Mouse (Mus musculus): ENCODE data around the gene Igf2bp1. TPM values are rescaled to one million over a fixed set of nuclear protein-coding genes. Genes with fewer than 3 reads are reported as not detected.

The Igf2bp1 gene
- 0.08 TPM in 1 of 2 replicates, not detected in the other for polyA plus RNA-seq (2012; rRNA removed)

GRCm38 (mm10) chr11:96005403-96006271, at the start of gene Igf2bp1:
Igf2bp1 (minus strand) TSS chr11:96005940.

GRCm38 (mm10) chr11:96034596-96035052, 28.9 kb upstream of the Igf2bp1 start, which contains the start of gene Snf8:
Snf8 (plus strand) TSS chr11:96034885.

GRCm38 (mm10) chr11:95914571-95914991, 91.2 kb downstream of the Igf2bp1 start, which contains the start of gene B4galnt2:
B4galnt2 (minus strand) TSS chr11:95914891.

Other genes starting within 250 kb of the Igf2bp1 start
- gene Phospho1, start 181.4 kb downstream of the Igf2bp1 start, polyA plus RNA-seq (2012; rRNA removed), result 53.5 and 93.0 TPM in 2 replicates
- 0.31 and 0.52 TPM in 2 replicates for gene Gngt2, start 168.7 kb downstream of the Igf2bp1 start, polyA plus RNA-seq (2012; rRNA removed)
- 13.6 and 14.7 TPM in 2 replicates for gene Abi3, start 163.5 kb downstream of the Igf2bp1 start, polyA plus RNA-seq (2012; rRNA removed)
- 0.95 and 1.1 TPM in 2 replicates for gene B4galnt2, start 91.0 kb downstream of the Igf2bp1 start, polyA plus RNA-seq (2012; rRNA removed)
- gene Gip, start 18.6 kb upstream of the Igf2bp1 start, polyA plus RNA-seq (2012; rRNA removed), result 0.24 TPM in 1 of 2 replicates, not detected in the other
- 5.6 and 7.3 TPM in 2 replicates for gene Snf8, start 28.9 kb upstream of the Igf2bp1 start, polyA plus RNA-seq (2012; rRNA removed)
- 11.7 and 12.0 TPM in 2 replicates for gene Ube2z, start 59.4 kb upstream of the Igf2bp1 start, polyA plus RNA-seq (2012; rRNA removed)
- gene Atp5g1, start 69.7 kb upstream of the Igf2bp1 start, polyA plus RNA-seq (2012; rRNA removed), result 1,034 and 1,299 TPM in 2 replicates
- gene Calcoco2, start 106.0 kb upstream of the Igf2bp1 start, polyA plus RNA-seq (2012; rRNA removed), result not detected in 2 replicates
- gene Ttll6, start 127.8 kb upstream of the Igf2bp1 start, polyA plus RNA-seq (2012; rRNA removed), result 0.04 and 0.09 TPM in 2 replicates
- not detected in 2 replicates for gene Hoxb13, start 188.4 kb upstream of the Igf2bp1 start, polyA plus RNA-seq (2012; rRNA removed)